Mouse (Mus musculus) ovary, adult 18-20 months (tissue): Measurements from ENCODE around the gene Paqr6.
A peak's percentile ranks its signal among the peaks of the same experiment; 100 is the strongest.

Source experiments
- DNase-seq: peaks from one replicate; pipeline ENCODE4 v3.0.0; 2022; ENCODE audit warnings: low spot score, mixed read lengths

Gene Paqr6

DNA sequence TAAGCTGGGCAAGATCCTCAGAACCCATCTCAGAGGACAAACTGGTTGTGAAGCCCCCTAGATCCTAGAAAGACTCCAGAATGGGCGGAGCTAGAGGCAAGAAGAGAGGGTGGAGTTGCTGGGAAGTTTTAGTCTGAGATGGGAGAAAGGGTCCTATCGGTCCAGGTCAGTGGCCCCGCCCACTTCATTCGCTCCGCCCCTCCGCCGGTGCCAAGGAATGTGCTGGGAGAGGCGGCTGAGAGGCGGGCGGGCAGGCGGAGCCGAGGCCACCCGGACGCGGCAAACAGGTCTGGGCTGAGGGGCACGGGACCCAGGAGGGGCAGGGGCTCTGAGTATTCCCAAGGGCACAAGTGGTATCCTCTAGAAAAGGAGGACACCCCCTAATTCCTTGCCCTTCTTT, at the start of gene Paqr6:
Gene Paqr6, plus strand, starts transcription at position 248 of the 400 bp plus-strand sequence.
- DNase-seq = peak; percentile 63

DNA sequence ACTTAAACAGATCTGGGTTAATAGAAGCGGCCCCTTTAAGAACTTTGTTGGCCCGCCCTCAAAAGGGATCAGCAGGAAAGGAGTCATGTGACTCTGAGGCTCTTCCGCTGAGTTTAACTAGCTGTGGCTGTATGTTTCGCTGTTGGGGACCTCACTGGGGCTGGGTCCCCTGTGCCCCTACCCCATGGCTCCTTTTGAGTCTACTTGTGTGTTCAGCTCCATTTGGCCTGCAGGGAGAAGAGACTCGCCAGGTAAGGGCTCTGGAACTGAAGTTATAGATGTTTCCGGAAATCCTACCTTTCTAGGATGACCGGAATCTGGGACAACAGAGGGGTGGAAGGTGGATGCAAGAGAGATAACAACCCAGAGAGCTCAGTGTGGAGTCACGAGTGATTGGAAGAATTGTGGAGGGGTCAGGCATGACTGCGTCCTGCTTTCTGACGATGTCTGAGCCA, 39.4 kb upstream of the Paqr6 start, which contains the start of gene Glmp:
Gene Glmp, plus strand, starts transcription at position 73 of the 455 bp plus-strand sequence.
- no peak for DNase-seq

DNA sequence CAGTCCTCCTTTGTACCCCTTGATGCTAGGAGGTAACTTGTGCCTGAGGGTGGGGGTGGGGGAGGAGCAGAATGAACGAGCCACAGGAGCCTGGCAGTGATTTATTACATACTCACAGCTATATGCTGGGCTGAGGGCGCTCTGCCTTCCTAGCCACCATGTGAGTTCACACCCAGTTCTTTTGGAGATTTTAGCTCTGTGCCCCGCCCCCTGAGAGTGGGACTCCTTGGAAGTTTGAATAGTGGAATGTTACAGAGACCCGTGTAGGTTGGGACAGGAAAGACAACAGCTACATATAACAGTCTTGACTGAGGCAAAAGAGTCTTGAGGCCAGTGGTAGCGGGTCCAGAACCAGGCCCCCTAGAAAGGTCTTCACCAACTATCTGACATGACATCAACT, 35.4 kb upstream of the Paqr6 start:
- DNase-seq = no peak

DNA sequence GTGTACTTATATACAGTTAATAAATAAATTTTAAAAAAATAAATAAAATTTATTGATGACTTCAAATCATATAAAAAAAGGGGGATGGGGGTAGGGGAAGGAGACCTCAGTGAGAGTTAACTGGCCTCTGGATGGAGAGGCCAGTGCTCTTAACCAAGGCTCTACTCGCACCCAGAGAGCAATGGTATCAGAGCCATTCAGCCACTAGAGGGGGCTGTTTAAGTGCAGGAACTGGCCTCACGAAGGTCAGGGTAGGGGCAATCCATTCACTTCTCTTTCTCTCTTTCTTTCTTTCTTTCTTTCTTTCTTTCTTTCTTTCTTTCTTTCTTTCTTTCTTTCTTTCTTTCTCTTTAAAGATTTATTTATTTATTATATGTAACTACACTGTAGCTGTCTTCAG, 33.1 kb upstream of the Paqr6 start:
- DNase-seq = no peak

DNA sequence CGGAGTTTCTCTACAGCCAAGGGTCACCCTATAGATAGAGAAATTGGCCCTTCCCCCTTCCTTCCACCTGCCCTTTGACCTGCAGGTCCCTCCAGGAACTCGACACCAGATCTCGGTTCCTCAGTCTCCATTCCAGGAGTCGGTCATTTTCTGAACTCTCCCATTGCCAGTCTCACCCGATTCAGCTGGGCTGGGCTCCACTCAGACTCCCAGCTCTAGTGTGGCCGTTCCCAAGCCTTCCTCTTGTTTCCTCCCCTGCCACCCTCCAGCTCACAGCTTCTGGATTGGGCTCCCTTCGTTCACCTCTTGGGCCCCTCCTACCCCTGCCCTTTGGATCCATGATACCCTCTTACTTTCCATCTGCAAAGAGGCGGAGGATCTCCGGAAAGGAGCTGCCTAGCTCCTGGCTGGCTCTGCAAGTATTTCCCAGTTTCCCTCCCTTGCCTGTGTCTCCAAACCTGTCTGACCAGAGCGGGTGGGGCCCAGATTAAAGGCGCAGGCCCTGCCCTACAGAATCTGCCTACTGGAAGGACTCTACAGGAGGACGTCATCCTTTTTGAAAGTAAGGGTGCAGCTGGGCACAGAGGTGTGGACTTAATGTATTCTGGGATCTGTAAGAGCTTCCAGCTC, 30.2 kb upstream of the Paqr6 start:
- no peak for DNase-seq

DNA sequence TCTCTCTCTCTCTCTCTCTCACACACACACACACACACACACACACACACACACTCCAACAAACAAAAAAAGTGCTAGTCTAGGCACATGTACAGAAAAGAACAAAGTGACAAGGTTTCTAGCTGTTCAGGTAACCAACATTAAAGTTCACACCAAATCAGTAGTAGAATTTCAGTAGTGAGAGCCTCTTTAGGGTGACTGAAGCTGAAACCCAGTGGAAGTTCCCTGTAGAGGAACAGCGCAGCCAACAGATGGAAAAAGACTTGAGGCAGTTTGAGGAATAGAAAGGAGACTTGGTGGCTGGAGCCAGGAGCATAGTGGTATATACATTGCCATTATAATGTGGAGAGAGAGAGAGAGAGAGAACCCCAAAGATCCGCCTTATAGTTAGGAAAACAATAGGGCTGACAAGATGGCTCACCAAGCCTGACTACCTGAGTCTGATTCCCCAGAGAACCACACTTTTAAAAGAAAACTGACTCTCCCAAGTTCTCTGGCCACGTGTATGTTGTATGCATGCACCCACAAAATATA, 29.4 kb upstream of the Paqr6 start:
- no peak for DNase-seq

DNA sequence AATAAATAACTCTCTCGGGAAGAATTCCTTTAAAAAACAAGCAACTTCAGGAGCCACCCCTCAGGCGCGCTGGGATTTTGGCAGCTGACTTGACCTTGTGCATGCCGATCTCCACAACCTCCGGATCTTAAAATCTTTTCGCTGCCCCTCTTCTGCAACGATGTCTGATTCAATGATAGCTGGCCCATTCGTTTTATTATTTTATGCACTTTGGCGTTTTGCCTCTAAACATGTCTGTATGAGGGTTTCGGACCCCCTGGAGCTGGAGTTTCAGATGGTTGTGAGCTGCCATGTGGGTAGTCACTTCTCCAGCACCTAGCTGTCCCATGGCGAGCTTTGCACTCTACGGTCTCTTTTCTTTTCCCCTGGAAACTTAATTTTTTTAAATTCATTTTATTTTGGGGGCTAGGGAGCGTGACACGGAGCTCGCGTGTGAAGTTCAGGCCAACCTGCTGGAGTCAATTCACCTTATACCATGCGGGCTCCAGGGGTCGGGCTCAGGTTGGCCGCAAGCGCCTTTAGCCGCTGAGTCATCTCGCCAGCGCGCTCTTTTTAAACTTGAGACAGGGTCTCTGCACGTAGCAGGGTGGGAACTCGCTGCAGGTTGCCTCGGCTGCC, 28.8 kb upstream of the Paqr6 start:
- no peak for DNase-seq

DNA sequence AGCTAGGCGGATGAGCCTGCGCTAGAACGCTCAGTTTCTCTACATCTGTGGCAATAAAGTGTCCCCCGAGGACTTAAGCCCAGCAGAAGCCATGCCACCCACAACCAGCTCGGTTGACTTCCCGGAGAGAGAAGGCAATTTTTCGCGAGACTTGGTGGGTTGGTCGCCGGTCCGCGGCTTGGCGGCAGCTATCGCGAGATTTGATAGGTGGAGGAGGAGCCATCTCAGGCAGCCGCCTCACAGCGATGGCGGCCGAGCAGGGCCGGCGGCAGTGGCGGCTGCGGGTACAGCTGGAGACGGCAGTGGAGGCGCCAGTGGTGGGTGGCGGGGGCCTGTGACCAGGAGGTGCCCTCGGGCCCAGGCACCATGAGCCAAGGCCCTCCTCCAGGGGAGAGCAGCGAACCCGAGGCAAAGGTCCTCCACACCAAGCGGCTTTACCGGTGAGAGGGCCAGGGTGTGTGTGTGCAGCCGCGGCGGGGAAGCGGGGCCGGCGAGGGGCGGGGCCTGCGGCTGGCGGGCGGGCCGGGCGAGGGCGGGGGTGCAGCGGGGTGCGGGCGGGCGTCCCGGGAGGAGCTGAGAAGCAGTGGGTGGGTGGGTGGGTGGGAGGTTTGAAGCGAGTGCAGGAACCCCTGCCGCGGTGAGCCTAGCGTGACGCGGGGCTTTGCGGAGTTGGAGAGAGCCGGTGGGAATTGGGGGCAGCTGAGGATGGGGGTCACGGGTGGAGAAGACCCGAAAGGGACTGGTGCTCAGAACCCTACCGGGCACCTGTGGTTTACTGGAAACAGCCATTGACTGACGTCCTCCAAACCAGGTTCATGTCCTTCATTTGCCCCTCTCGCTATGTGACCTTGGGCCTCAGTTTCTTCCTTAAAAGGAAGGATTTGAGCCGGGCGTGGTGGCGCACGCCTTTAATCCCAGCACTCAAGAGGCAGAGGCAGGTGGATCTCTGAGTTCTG, 28.0 kb upstream of the Paqr6 start, which contains the start of the genes Tmem79 and Smg5:
Gene Tmem79, minus strand, starts transcription at position 91 of the 956 bp plus-strand sequence.
Gene Smg5, plus strand, starts transcription at position 203 of the 956 bp plus-strand sequence.
- DNase-seq = peak; percentile 93

DNA sequence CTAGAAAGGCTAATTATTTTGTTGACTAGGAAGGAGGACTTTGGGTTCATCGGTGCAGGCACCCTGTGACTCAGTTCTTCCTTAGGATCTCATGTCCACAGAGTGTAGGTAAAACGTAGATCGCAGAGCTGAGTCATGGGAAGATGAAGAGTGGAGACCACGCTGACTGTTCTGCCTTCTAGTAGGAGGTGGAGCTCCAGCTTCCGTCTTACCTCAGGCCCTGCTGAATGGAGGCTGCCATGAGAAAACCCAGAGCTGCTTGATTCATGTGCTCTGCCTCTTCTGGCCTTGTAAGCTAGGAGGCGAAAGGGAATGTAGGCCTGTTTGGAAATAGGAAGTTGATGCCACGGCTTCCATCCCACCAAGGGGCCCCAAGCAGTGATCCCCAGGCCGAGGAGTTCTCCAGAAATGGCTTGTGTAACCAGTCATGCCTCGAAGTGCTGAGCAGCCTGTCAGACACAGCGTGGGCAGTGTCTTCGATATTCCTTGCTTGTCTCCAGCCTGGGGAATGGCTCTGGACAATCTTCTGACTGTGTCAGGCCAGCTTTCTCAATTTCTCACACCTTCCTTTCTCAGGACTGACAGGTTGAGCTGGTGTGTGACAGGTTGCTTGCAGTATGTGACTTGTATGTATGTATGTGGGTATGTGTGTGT, 26.9 kb upstream of the Paqr6 start:
- DNase-seq = no peak

DNA sequence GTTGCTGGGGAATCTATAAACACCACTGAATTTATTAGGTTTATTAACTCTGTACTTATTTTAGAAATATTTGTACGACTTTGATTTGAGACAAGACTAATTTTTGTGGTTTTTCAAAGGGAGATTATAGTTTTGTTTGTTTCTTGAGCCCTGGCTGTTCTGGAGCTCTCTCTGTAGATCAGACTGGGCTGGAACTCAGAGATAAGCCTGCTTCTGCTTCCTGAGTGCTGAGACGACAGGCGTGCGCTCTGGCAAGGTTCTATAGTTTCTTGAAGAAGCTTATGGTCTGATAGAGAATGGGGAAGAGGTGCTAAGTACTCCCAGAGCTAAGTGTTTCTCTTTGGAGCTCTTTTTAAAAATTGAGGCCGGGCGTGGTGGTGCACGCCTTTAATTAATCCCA, 26.1 kb upstream of the Paqr6 start:
- no peak for DNase-seq

DNA sequence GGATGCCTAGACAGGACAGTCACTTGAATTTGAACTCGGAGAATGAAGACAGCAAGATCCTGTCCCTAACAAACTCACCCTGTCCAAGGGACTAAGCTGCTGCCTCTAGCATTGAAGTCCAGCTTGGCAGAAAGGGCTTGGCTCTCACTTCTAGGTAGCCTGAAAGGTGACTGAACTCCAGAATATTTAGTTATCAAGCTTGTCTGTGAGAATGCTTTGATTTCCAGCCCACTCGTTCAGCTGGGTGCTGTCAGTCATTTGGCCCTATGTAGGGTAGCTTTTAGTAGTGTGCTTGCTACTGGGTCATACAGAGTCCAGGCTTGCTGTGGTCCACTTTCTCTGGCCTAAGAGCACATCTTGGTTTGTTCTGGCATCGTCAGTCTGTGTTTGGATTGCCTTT, 25.4 kb upstream of the Paqr6 start:
- no peak for DNase-seq

DNA sequence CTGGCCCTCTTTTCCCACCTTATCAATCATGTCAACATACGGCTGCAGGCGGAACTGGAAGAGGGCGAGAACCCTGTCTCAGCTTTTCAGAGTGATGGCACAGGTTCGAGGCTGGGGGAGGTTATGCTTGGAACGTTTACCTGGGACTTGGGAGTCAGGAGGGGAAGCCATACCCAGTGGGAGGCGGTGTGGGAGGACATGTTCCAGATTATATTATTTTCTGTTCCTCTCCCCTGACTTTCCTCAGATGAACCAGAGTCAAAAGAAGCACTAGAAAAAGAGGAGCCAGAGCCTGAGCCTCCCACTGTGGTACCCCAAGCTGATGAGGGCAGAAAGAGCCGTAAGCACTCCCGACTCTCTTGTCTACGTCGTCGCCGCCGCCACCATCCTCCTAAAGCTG, 13.7 kb upstream of the Paqr6 start:
- no peak for DNase-seq

DNA sequence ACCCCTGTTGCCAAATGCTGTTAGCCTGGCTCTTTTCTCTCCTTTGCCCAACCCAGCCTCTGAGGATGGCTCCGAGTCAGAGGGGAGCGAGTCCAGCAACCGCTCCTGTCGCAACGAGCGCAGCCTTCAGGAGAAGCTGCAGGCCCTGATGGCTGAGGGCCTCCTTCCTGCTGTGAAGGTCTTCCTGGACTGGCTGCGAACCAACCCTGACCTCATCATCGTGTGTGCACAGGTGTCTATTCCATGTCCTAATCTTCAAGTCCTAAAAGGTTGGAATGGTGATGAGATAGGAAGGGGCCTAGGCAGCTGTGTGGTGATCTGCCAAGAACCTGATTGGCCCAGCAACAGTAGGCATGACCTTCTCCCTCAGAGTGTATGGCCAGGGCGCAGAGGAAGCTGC, 11.5 kb upstream of the Paqr6 start:
- no peak for DNase-seq

DNA sequence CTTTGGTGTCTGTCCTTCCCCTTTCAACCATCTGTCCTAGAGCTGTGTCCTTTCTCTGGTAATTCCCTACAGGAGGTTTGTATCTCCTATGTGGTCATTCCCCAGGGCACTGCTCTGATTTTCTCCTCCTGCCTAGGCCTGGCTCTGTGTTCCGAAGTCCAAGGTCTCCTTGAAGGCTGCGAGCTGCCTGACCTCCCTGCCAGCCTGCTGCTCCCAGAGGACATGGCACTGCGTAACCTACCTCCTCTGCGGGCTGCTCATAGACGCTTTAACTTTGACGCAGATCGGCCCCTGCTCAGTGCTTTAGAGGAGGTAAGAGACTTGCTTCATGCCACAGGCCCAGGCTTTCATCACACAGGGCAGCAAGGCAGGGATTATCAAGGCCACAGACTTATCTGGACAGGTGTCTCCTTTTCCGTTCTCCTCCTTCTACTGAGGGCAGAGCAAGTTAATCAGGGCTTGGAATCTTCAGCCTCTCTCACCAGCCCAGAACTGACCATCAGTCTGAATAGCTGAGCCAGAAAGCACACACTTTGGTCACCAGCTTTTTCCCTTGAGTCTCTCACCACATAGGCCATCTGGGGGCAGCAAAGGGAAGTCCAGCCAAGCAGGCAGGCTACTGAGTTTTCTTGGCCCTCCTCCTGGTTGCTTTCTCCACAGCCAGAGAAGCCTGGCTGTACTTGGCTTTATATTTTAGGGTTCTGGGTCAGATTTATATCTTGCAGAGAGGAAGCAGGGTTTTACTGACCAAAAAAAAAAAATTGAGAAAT, 9.8 kb upstream of the Paqr6 start:
- peak; percentile 65 for DNase-seq

DNA sequence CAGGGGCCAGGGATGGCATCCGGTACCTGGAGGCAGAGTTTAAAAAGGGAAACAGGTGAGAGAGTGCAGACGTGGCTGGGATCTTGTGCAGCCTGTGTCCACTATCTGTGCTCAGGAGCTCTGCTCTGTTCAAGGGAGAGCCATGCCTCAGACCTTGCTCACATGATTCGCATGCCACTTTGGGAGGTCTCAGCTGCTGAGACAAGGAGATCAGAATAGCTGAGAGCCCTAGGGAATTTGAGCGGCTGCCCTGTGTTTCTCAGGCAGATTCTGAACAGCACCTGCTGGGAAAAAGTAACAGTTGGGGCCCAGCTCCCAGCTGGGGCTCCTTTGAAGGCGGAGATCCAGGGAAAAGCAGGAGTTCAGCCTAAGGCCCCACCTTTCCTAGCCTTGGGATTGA, 4.8 kb upstream of the Paqr6 start:
- no peak for DNase-seq

DNA sequence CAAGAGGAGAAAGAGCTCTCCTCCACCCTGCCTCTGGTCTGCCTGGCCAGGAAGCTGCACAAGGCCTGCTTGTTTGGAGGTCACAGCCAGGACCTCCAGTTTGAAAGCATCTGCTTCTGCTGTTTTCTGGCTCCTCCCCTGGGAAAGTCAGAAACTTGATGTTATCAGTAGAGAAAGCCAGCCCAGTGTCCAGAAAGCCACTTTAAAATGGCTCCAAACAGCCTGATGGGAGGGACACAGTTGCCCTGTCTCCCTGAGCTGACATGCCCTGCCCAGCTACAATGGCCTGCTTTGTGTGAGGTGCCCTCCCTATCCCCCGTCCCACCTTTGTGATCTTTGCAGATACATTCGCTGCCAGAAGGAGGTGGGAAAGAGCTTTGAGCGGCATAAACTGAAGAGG, 4.4 kb upstream of the Paqr6 start:
- DNase-seq = no peak

DNA sequence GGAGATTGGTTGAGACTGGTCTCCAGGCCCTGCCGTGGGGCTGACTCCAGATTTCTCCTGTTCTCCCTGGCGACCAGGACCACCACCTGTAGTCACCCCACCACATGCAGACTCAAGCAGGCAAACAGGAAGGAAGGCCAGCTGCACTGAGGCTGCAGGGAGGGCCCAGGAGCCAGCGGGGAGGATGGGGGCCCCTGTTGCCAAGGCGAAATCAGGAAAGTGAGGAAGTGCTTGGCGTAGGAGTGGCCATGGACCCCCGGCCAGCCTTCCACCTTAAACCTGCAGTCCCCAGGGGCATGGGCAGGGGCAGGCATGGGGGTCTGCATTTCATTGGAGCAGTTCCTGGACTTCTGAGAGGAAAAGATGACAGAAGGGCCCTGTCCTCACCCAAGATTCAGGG, 3.3 kb upstream of the Paqr6 start:
- no peak for DNase-seq

DNA sequence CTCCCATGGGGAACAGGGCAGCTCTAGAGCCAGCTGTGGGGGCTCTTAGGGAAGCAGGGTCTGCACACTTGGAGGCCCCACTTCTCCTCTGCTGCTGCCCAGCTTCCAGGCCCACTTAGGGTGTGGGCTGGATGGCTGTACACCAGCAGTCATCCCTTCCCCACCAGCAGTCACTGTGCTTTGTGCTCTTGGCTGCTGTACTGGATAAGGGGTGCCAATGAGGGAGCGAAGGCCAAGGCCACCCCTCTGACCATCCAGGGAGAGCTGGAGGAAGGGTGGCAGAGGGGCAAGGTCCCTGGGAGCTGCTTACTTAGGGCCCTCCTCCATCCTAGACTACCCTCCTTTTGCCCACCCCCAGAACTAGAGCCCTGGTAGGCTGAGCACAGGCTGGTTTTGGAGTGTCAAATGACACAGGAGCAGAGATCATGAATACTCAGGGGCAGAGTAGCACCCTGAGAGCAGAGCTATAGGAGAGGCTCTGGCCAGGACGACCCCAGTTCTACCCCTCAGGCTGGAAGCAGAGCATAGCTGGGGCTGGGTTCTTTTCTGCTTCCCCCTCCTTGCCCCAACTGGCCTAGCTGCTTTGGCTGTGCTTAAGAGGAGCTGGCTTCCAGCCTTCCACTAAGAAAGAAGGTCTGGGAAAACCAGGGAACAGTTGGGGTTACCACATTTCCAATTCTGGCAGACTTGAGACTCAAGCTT, 2.6 kb upstream of the Paqr6 start:
- no peak for DNase-seq

DNA sequence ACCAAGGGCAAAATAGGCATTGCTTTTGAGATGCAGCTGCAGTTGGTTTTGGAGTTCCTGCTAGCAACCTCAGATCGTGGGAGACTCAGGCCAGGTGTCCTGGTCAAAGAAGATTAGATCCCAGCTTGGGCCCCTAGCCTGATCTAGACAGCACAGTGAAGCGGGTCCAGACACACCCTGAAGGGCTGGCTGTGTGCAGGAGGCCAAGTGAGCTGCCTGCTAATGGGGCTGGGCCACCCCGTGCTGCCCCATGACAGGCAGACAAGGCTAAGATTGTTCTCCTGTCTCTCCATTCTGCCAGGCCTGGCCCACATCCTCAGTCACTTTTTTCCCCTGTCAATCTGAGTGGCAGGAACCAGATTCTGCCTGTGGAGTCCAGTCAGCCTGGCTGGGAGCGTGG, 684 bp upstream of the Paqr6 start:
- no peak for DNase-seq

DNA sequence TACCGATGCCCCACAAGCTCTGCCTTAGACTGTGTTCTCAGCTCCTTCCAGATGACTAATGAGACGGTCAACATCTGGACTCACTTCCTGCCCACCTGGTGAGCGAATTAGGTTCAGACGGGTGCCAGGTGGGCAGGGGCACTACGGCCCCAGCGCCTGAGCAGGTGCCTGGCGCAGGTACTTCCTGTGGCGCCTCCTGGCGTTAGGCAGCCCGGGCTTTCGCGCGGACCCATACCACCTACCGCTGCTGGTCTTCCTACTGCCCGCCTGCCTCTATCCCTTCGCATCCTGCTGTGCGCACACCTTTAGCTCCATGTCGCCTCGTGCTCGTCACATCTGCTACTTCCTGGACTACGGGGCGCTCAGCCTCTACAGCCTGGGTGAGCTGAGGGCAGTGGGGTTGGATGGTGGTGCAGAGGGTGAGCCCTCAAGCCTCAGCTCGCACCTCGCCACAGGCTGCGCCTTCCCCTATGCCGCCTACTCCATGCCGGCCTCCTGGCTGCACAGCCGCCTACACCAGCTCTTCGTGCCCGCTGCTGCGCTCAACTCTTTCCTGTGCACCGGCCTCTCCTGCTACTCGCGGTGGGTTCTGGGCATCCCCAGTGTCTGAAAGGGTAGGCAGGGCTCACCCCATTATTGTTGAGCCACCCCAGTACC, 1.4 kb downstream of the Paqr6 start:
- no peak for DNase-seq
